Mouse (Mus musculus) liver, postnatal 0 days (tissue): ENCODE measurements at regions not wholly inside any gene's neighbourhood (a gene's known extent, or its start where the extent isn't known, plus 50 kb on each side); places are given as distances from the start of the nearest gene placed in this dataset.
A peak's percentile ranks its signal among the peaks of the same experiment; 100 is the strongest.

Experiments
- ATAC-seq: fragments of 200-750 bp; cut with Nextera tagmentation; 2 replicates; pipeline ENCODE4 v1.8.0; 2017; ENCODE audit warnings: mild to moderate bottlenecking, moderate library complexity
- DNase-seq: peaks from one replicate; pipeline ENCODE4 v3.0.0-alpha.2; 2016
- H3K27ac ChIP-seq: fragments of 300-500 bp; sonication (generic); 2 replicates; pipeline ENCODE4 v1.5.1; 2014; ENCODE audit warnings: antibody characterized with exemption, moderate library complexity, mild to moderate bottlenecking, low read depth
- H3K27me3 ChIP-seq: fragments of 300-500 bp; sonication (generic); 2 replicates; pipeline ENCODE4 v1.6.1; 2014; ENCODE audit warnings: low read length, control low read depth, mixed read lengths; ENCODE audit not compliant: insufficient read depth
- H3K36me3 ChIP-seq: fragments of 300-500 bp; sonication (generic); replicated peaks from 2 replicates; pipeline ENCODE4 v1.6.1; 2014; ENCODE audit warnings: mild to moderate bottlenecking, control low read depth, low read length, moderate library complexity, mixed read lengths; ENCODE audit not compliant: insufficient read depth
- H3K4me1 ChIP-seq: fragments of 300-500 bp; sonication (generic); 2 replicates; pipeline ENCODE4 v1.6.1; 2014; ENCODE audit warnings: antibody characterized with exemption, mild to moderate bottlenecking, control low read depth; ENCODE audit not compliant: insufficient read depth
- H3K4me2 ChIP-seq: fragments of 300-500 bp; sonication (generic); 2 replicates; pipeline ENCODE4 v1.6.1; 2014; ENCODE audit warnings: low read depth, mild to moderate bottlenecking, low read length, moderate library complexity, mixed read lengths
- H3K4me3 ChIP-seq: fragments of 300-500 bp; sonication (generic); 2 replicates; pipeline ENCODE4 v1.5.1; 2014; ENCODE audit warnings: low read depth, low read length
- H3K9ac ChIP-seq: fragments of 300-500 bp; sonication (generic); replicated peaks from 2 replicates; pipeline ENCODE4 v1.6.1; 2014; ENCODE audit warnings: mild to moderate bottlenecking, moderate library complexity
- H3K9me3 ChIP-seq: fragments of 300-500 bp; sonication (generic); 2 replicates; pipeline ENCODE4 v1.6.1; 2016; ENCODE audit warnings: mild to moderate bottlenecking, control low read depth, low read length, mixed read lengths
- CTCF ChIP-seq: sonication (generic); IDR thresholded peaks from 2 replicates; pipeline ENCODE4 v1.5.1; 2016; ENCODE audit warnings: antibody characterized with exemption, low read depth
- EP300 ChIP-seq: IDR thresholded peaks from 2 replicates; pipeline ENCODE4 v1.6.1; 2016; ENCODE audit warnings: antibody characterized with exemption, low read depth, mild to moderate bottlenecking
- WGBS: fragments of 180-500 bp; shearing (Covaris S2); extraction: QIAGEN DNeasy Blood & Tissue Kit; methylation state at CpG from one replicate; pipeline ENCODE4 v1.1.7; 2014; ENCODE audit not compliant: insufficient replicate concordance; 5-methylcytosine and 5-hydroxymethylcytosine counted together

DNA sequence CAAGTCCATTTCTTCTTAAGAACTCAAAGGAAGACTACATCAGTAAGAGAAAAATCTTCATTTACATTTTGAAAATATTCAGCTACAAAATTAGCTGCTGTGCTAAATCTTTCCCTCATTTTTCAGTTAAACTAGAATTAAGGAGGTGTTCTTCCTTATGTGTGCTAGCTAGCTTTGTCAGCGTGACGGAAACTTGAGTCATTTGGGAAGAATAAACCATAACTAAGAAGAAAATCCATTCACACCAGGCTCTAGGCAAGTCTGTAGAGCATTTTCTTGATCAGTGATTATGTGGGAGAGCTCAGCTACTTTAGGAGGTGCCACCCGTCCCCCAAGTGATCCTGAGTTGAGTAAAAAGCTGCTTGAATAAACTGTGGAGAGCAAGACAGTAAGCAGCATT lies 635.4 kb downstream of the Ntrk3 start:
- no peak overlapping the region for H3K9ac ChIP-seq
- no peak for TF ChIP-seq EP300
- no peak for TF ChIP-seq CTCF
- ATAC-seq: no peak
- H3K9me3 ChIP-seq: no peaks in the 10 kb centered on the region
- no peaks in the 10 kb centered on the region for H3K4me1 ChIP-seq
- no peaks in the 10 kb centered on the region for H3K27me3 ChIP-seq
- no peak overlapping the region for H3K4me3 ChIP-seq
- H3K4me2 ChIP-seq: no peak overlapping the region
- WGBS: 74% methylated on average over 3 of the region's 3 CpGs
- H3K36me3 ChIP-seq: no peaks in the 10 kb centered on the region
- no peak for DNase-seq
- H3K27ac ChIP-seq: no peak overlapping the region

DNA sequence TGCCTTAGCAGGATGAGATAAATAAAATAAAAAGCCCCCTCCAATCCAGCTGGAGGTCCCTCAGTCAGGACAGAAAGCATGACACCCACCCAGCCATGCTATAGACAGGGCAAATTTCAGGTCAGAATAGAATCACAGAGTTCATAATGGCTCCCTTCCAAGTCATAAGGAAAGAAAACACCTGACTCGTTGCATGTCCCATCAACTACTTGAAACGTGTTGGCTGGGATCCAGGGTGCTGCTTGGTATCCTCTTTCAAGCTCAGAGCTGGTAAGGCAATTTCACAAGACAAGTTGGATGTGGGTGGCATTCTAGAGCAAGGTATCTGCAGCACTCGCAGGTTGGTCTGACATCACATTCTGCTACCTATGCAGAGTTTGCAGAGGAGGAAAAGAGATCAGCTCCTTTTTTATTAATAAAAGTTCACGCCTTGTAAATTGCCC lies 651.2 kb downstream of the Ntrk3 start:
- no peak overlapping the region for H3K9ac ChIP-seq
- 60% methylated on average over 4 of the region's 4 CpGs for WGBS
- H3K27me3 ChIP-seq: no peaks in the 10 kb centered on the region
- ATAC-seq (no peak), DNase-seq (no peak)
- no peaks in the 10 kb centered on the region for H3K4me1 ChIP-seq
- H3K36me3 ChIP-seq: no peaks in the 10 kb centered on the region
- no peak overlapping the region for H3K4me2 ChIP-seq
- no peaks in the 10 kb centered on the region for H3K9me3 ChIP-seq
- TF ChIP-seq EP300 (no peak), CTCF (no peak)
- H3K4me3 ChIP-seq: no peak overlapping the region
- no peak overlapping the region for H3K27ac ChIP-seq

DNA sequence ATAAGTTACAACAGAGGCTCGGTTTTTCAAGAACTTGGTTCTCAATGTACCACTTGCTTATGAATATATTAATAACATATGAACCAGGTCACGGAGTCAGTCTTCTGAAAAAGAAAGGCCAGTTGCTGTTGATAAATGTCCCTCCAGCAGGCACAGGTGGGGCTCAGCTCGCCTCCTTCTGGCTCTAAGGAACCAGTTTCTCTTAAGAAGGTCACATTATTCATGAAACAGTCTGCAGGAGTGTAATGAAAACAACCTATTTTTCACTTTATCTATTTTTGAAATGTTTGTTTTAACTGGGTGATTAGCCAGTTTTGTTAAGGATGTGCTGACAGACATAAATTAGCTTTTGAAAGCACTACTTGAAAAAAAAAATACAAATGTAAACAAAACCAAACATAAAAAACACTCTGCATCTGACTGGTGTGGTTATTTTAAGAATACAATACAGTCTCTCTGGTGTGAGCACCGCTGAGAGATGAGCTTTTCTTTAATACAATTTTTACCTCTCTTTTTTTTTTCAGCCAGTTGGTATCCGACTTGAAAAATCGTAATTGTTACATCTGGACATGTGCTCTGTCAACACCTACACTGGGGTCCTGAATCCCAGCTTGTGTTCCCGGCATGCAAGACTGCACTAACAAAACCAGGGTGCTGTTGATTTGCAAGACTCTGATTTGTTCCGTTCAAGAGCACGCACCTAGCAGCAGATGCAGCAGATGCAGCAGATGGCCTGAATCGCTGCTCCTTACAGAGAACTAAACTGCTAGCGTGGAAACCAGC lies 651.8 kb downstream of the Ntrk3 start:
- H3K4me1 ChIP-seq: no peaks in the 10 kb centered on the region
- no peak for TF ChIP-seq CTCF
- no peak for TF ChIP-seq EP300
- no peaks in the 10 kb centered on the region for H3K9me3 ChIP-seq
- no peak overlapping the region for H3K9ac ChIP-seq
- H3K4me3 ChIP-seq: no peak overlapping the region
- WGBS: 58% methylated on average over 11 of the region's 11 CpGs
- no peaks in the 10 kb centered on the region for H3K27me3 ChIP-seq
- ATAC-seq (no peak), DNase-seq (no peak)
- no peaks in the 10 kb centered on the region for H3K36me3 ChIP-seq
- no peak overlapping the region for H3K4me2 ChIP-seq
- no peak overlapping the region for H3K27ac ChIP-seq

DNA sequence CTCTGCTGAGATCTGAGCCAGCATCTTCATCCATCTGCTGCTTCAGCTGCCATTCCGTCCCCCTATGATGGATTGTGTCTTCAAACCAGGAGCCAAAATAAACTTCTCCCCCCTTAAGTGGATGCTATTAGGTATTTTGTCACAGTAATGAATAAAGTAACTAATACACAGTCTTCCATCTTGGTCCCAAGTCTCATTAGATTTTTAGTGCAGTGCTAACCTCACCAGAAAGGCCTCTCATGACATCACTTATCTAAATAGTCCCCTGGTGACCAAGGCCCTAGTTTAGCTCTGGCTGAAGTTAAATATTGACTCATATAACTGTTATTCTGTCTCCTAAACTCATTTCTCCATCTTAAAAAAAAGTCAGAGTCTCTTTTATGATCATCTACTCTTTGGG lies 658.1 kb downstream of the Ntrk3 start:
- H3K27me3 ChIP-seq: no peaks in the 10 kb centered on the region
- no peaks in the 10 kb centered on the region for H3K4me1 ChIP-seq
- no peak overlapping the region for H3K27ac ChIP-seq
- H3K4me3 ChIP-seq: no peak overlapping the region
- no peak for ATAC-seq
- H3K4me2 ChIP-seq: no peak overlapping the region
- DNase-seq: no peak
- H3K36me3 ChIP-seq: no peaks in the 10 kb centered on the region
- TF ChIP-seq CTCF (no peak), EP300 (no peak)
- 54% methylated on average over 1 of the region's 1 CpGs for WGBS
- H3K9ac ChIP-seq: no peak overlapping the region
- H3K9me3 ChIP-seq: no peaks in the 10 kb centered on the region

DNA sequence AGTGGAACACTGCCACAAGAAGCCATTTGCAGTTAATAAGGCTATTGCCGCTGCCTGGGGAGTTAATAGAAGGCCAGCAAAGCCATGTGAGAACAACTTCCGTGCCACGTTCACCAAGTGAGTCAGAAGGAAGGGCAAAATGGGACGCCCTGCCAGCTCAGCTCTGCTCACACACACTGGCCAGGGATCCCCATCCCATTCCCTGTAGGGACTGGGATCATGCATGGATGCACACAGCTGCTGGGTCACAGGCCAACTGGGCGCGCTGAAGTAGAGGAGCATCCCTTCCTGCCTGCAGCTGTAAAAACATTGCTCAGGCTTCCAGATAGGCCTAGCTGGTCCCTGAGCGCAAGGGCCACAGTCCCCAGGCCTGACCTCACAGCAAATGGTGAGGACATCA lies 666.7 kb downstream of the Ntrk3 start:
- Histone ChIP-seq H3K36me3 (no peaks in the 10 kb centered on the region), H3K9ac (no peak overlapping the region), H3K4me1 (no peaks in the 10 kb centered on the region), H3K27ac (no peak overlapping the region), H3K9me3 (no peaks in the 10 kb centered on the region), H3K27me3 (no peaks in the 10 kb centered on the region), H3K4me2 (no peak overlapping the region), H3K4me3 (no peak overlapping the region)
- no peak for TF ChIP-seq EP300
- TF ChIP-seq CTCF: no peak
- ATAC-seq: no peak
- WGBS: 73% methylated on average over 7 of the region's 7 CpGs
- DNase-seq: no peak

DNA sequence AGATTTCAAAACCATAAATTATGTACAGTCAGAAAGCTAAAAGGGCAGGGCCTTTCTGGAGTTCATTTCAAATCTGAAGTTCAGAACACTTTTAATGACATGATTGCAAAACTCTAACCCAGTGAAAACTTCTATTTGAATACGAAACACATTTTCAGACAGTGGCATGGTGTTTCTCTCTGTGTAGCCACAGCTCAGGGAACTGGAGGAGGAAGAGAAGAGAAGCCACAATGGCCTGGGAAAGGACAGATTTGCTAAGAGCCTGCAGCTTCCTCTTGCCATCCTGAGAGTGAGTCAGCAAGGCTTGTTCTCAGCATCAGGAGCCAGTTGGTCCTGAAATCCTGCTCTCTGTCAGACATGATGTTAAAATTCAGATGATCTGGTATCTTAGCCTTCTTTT lies 676.2 kb downstream of the Ntrk3 start:
- no peak for ATAC-seq
- no peak overlapping the region for H3K9ac ChIP-seq
- WGBS: 37% methylated on average over 1 of the region's 1 CpGs
- H3K36me3 ChIP-seq: no peaks in the 10 kb centered on the region
- no peak overlapping the region for H3K4me2 ChIP-seq
- no peak overlapping the region for H3K4me3 ChIP-seq
- H3K27me3 ChIP-seq: no peaks in the 10 kb centered on the region
- no peaks in the 10 kb centered on the region for H3K4me1 ChIP-seq
- TF ChIP-seq EP300 (no peak), CTCF (no peak)
- DNase-seq: no peak
- H3K9me3 ChIP-seq: no peaks in the 10 kb centered on the region
- no peak overlapping the region for H3K27ac ChIP-seq

DNA sequence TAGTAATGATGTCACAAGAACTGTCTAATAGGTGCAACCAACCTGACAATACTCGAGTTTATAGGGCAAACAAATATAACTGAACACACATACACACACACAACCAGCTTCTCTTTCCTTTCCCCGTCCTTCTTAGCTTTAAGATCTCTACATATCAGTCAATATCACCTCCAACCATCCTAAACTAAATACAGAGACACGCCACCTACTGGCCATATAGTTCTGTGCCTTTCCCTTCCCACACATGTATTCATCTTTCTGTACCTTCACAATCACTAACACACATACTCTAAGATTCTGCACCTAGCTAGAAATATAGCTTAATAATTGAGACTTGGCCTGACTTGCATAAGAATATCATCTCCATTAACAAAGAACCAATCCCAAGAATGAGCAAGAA lies 688.2 kb downstream of the Ntrk3 start:
- TF ChIP-seq CTCF: peak; percentile 17; the same call in 1 of the 2 replicates
- no peak for TF ChIP-seq EP300
- Histone ChIP-seq H3K4me1 (no peaks in the 10 kb centered on the region), H3K27ac (no peak overlapping the region), H3K27me3 (no peaks in the 10 kb centered on the region), H3K36me3 (no peaks in the 10 kb centered on the region), H3K4me3 (no peak overlapping the region), H3K9ac (no peak overlapping the region), H3K9me3 (no peaks in the 10 kb centered on the region), H3K4me2 (no peak overlapping the region)
- no peak for DNase-seq
- ATAC-seq: no peak
- 45% methylated on average over 3 of the region's 3 CpGs for WGBS
